Mouse (Mus musculus) left cerebral cortex, postnatal 10 days (tissue): ENCODE results near the gene Hsbp1. TPM values are rescaled to one million over a fixed set of nuclear protein-coding genes. Genes with fewer than 3 reads are reported as not detected.
"Not testable (repeated sequence)": the region's sequence is repeated elsewhere in the genome, so short reads cannot be mapped to it uniquely, and the experiment has no call there.

ENCODE experiments used
- DNase-seq, 2 experiments: peaks; one replicate each; pipeline ENCODE4 v3.0.0; 2021 to 2022; ENCODE audit warnings: low spot score in 2 of 2, mixed read lengths in 1 of 2; ENCODE audit errors: extremely low spot score in 1 of 2
- intact Hi-C: fragments of 180-260 bp; cut with DNase I; formaldehyde crosslinking; loops from one replicate; pipeline ENCODE4 v1.15.1; 2025
- total RNA-seq, 2 experiments: library from RNA; stranded (reverse); gene quantifications; 2 replicates each; pipeline ENCODE4 v1.2.3; 2021

Gene Hsbp1
- total RNA-seq = 100 to 1,000 TPM; 676 to 711 TPM

DNA sequence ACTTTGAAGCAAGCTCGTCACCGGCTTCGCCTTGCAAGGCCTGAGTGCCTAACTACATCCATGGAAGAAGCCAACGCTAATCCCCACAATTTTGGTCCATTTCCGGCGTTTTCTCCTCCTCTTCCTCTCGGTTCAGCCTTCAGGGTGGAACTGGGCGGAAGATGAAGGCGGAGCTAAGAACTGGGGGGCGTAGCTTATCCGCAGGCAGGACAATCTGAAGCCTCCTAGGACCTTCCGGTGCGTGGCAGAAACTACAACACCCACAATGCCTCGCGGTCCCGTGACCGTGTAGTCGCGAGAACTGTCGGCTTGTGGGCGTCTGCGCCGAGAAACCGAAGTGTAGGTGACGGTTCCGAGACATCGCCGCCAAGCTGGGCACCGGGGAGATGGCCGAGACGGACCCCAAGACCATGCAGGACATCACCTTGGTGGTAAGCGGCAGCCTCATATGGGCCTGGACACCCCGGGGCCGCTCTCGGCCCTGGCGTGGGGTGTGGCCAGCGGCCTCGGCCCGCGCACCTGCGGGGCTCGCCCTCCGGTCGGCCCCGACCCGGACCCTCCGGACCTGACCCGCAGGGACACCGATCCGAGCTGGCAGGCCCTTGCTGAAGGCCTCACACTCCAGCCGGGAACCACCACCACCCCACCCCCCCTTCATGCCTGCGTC lies at the start of gene Hsbp1:
Gene Hsbp1, plus strand, starts transcription at position 299 of the 667 bp plus-strand sequence.
- DNase-seq = peak; percentile 97
- intact Hi-C loops = no loop called here

DNA sequence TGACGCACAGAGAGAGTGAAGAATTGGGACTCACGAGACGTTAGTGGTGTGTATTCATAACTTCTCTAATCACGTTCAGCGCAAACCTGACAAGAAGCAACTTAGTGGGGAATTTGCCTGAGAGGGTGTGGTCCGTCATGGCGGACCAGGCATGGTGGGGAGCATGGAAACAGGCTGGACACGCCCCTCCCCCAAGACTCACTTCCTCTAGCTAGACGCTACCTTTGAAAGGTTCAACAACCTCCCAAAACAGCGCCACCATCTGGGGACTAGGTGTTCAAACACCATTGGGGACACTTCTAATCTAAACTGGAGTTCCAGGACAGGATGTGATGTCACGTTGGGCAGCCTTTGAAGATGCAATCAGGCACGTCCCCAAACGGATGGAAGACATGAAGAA lies 48.8 kb upstream of the Hsbp1 start:
- intact Hi-C loops = loop anchor here (5.0 kb wide), 1 partner anchor 78 kb away; no protein-coding TSS in a partner anchor
- peak in 1 of 2 experiments; percentile 40 for DNase-seq

DNA sequence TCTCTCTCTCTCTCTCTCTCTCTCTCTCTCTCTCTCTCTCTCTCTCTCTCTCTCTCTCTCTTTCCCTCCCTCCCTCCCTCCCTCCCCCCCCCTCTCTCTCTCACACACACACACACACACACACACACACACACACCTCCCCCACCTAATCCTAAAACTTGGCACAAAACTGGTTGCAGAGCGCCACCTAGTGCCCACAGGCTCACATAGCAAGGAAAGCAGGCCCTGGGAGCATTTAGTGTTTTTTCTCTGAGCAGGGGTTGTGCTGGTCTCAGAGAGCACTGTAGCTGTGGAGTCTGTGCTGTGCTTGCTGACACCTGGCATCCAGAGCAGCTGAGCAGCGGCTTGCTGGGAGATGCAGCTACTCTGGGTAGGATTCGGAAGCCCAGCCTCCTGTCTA lies 46.5 kb upstream of the Hsbp1 start:
- intact Hi-C loops = loop anchor here (5.0 kb wide), 1 partner anchor 80 kb away; no protein-coding TSS in a partner anchor
- DNase-seq = not testable (repeated sequence)

DNA sequence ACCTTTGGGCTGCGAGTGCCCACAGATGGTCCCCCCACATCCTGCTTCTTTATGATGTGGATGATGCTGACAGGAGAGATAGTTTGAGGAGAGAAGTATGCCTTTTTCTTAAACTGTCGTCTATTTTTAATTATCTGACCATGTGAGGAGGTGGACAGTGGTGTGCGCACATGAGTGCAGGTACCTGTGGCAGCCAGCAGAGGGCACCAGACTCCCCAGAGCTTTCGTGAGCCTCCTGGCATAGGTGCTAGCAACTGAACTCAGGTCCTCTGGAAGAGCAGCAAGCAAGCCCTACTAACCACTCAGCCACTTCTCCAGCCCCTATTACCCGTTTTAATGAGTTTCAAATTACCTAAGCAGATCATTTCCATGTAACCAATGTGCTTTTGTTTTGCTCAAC lies 44.0 kb upstream of the Hsbp1 start:
- intact Hi-C loops = no loop called here
- no peak for DNase-seq

DNA sequence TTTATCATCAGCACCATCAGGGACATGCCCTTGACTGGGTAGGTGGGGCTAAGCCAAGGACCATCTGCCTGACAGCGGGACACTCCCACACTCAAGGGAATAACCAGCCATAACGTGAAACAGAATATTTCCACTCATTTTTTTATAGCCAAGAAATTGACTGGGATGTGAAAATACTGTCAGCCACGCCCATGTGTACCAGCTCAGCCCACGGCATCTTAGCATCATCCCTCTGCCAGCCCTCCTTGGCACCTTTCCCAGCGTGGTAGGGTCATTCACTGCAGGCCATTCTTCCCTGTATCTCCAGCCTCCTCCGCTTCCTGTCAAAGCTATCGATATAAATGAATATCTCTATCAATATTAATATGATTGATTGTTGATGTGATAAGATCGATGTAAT lies 40.1 kb upstream of the Hsbp1 start:
- DNase-seq = peak in 1 of 2 experiments; percentile 65

DNA sequence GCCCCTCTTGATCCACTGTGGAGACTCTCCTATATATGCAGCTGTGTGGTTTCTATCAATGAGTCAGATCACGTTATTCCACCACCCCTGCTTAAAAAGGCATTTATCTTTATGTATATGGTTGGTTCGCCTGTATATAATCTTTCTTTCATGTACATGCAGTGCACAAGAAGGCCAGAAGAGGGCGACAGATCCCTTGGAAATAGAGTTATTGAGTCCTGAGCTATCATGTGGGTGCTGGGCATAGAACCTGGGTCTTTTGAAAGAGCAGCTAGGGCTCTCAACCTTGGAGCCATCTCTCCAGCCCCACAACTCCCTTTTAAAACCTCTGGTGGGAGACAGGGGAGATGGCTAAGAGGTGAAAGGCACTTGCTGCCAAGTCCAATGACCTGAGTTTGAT lies 32.9 kb upstream of the Hsbp1 start:
- no peak for DNase-seq
- intact Hi-C loops = loop anchor here (2.0 kb wide), 1 partner anchor 73 kb away; no protein-coding TSS in a partner anchor

More for the DNA sequence above, 40.1 kb upstream of the Hsbp1 start:
- intact Hi-C loops = no loop called here

DNA sequence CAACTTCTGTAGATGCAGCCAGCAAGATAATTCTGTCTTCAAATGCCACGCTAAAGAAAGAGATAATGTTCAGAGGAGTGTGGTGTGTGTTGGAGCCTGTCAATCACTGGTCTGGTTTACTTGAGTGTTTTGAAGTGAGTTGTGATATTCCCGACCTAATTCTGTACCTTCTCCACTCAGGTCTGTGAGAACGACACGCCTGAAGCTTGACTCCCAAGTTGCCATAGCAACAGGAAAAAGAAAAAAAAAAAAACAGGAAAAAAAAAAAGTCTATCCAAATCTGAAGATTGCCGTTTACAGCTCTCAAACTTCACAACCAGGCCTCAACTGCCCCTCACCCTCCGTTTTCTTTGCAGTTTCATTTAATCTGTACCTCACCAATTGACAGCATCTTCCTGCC lies 21.1 kb upstream of the Hsbp1 start:
- intact Hi-C loops = no loop called here
- no peak for DNase-seq

DNA sequence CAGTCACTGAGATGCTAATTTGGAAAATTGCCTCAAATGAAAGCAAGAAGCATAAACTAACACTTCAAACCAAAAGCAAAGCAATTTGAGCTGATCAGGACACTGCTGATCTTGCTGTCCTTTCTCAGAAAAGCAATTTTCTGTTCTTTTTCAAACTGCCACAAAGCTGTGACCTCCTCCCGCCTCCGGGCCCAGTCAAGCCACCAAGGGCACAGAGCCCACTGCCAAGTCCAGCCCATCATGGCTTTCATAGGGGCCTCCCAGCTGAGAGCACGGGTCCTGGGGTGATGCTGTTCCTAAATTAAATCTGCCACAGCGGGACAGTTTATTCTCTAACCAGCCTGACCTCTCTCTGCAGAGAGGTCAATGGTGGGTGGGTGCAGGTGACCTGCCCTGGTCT lies 4.7 kb upstream of the Hsbp1 start:
- no peak for DNase-seq

DNA sequence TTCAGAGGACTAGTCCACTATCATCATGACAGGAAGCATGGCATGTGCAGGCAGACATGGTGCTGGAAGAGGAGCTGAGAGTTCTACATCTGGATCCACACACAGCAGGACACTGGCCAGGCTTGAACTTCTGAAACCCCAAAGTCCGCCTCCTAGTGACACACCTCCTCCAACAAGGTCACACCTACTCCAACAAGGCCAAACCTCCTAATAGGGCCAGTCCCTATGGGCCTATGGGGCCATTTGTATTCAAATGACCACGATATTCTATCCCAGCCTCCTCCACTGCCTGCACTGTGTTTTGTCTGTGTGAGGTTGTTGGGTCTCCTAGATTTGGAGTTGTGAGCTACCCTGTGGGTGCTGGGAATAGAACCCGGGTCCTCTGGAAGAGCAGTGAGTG lies 682 bp upstream of the Hsbp1 start:
- intact Hi-C loops = no loop called here
- peak in 1 of 2 experiments; percentile 17 for DNase-seq

More for the DNA sequence above, 4.7 kb upstream of the Hsbp1 start:
- intact Hi-C loops = no loop called here

DNA sequence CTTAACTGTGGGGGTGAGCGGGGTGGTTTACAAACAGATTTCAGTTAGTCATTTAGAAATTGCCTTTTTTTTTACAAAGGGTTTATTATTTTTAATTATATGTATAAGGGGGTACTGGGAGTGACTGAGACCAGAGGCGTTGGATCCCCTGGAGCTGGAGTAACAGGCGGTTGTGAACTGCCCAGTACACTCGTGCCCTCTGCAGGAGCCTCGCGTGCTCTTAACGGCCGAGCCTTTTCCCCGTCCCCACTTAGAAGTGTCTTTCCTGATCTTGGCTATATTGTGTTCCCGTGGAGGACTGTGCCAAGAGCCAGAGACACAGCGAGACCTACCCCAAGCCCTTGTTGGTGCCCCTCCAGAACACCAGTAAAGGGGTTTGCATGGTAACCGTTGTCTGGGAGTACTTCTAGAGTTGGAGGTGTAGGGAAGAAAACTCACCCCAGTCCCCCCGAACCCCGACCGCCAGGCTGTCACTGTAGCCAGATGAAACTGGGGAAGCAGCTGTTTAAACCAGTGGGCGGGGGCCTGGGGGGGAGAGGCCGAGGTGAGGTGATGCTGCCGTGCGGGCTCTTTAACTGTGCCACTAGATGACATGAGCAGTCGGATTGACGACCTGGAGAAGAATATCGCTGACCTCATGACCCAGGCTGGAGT lies 868 bp downstream of the Hsbp1 start:
- DNase-seq = peak in 1 of 2 experiments; percentile 18

DNA sequence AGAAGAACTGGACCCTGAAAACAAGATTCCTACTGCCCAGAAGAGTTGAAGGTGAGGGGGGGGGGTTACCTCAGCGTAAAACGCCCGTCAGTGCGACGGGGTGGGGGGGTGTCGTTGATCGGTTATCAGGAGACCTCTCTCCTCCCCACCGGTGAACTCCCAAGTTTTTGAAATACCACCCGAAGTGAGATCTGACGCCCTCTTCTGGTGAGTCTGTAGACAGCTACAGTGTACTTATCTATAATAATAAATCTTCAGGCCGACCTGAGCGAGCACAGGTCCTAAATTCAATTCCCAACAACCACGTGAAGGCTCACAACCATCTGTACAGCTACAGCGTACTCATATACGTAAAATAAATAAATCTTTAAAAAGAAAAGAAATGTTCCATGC lies 1.4 kb downstream of the Hsbp1 start:
- intact Hi-C loops = no loop called here
- no peak for DNase-seq

More for the DNA sequence above, 868 bp downstream of the Hsbp1 start:
- intact Hi-C loops = no loop called here

DNA sequence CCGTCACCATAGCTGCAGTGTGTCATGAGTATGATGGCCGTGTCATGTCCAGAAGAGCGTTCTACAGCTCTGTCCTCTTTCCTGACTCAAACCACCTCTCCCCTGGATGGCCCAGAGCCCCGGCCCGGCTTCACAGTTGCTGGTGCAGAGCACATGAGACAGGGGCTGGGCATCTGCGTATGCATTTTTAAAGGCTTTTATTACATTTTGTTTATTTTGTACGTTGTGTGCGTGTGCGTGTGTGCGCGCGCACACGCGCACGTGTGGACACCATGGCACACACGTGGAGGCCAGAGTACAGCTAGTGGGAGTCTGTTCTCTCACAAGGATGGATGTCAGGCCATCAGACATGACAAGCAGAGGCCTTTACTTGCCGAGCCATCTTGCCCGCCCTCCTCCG lies 7.4 kb downstream of the Hsbp1 start:
- intact Hi-C loops = no loop called here
- no peak for DNase-seq

DNA sequence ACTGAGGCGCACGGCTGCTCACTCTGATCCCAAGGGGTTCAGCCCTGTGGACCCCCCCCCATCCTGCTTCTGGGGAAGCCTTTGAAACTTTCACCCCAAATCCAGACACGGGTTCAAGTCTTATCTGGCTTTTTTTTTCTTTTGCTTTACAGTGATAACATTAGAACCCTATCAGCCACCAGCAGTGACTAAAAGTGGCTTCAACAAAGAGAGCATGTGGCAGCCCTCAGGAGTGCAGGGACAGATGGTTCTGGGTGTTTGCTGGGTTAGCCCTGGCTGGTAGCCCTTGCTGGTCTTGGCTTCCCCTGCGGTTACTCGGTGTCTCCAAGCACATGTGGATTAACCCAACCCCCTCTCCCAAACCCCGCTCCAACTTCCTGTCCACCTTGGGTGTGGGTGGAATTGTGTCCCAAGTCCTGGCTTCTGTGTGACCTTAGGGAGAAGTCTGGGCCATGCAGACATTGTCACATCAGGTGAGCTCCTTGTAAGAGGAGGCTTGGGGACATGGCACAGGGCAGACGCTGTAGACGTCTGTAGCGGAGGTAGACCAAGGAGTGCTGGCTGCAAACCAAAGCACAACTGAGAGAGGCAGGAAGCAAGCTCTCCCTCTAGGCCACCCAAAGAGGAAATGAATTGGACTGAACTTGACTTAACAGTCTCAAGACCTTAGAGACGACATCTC lies 8.8 kb downstream of the Hsbp1 start:
- DNase-seq = no peak
- intact Hi-C loops = no loop called here

DNA sequence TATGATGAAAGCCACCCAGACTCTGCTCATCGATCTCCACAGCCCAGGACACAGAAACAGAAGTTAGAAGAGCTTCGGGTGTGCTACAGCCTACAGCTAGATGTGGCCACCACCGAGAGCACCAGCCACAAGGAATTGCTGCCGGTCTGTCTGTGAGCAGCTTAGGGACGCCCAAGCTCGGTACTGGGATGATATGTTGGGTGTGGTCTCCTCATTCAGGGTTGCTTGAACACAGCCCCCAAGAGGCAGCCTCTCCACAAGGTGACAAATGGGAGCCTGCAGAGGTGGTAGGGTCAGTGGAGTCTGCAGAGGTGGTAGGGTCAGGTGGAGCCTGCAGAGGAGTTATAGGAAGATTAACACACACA lies 9.4 kb downstream of the Hsbp1 start:
- DNase-seq = no peak
- intact Hi-C loops = no loop called here

DNA sequence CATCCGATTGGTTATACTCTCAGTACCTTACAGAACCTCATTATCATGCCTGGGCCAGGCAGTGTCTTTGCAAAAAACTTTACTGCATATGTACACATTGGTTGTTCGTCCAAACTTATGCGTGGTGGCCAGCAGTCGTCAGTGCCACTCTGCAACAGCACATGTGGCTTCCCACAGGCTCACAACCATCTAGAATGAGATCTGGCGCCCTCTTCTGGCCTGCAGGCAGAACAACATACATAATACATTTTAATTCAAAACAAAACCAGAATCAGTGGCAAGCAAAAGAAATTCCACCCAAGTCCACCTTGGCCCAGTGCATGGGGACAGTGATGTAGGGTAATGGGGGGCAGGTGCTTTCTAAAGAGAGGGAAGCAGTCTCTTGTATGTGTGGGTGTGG lies 12.3 kb downstream of the Hsbp1 start:
- DNase-seq, intact Hi-C loops: not testable (repeated sequence)

DNA sequence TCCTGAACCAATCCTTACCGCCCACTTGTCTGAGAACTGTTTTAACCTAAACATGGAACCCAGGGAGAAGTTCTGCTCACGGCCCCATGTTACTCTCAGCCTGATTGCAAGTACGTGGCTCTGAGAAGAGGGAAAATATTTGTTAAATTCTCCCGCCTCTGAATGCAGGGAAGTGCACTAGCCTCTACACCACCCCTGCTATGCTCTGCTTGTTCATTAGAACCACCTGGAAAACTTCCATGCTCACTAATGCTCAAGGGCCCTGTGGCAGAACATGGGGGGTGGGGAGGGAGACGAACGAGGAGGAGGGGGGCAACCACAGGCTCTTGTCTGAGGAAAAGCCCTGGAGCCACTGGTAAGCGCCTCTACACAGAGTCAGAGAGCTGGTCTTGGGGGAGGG lies 13.9 kb downstream of the Hsbp1 start:
- DNase-seq = no peak
- intact Hi-C loops = no loop called here

DNA sequence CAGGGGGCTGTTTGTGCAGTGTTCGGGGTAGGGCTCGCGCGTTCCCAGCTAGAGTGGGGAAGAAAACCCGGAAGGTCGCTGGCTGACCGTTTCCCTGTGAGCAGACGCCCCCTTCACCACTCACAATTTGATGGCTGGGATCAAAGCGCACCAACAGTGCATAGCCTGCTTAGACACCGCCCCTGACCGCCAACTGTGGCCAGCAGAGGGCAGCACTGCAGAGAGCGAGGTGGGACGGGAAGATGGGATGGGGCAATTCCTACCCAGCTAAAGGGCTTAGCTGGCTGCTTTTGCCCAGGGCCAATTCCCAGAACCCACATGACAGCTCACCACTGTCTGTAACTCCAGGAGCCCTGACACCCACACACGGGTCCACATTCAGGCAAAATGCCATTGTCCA lies 14.5 kb downstream of the Hsbp1 start:
- intact Hi-C loops = no loop called here
- DNase-seq = peak in 1 of 2 experiments; percentile 74

DNA sequence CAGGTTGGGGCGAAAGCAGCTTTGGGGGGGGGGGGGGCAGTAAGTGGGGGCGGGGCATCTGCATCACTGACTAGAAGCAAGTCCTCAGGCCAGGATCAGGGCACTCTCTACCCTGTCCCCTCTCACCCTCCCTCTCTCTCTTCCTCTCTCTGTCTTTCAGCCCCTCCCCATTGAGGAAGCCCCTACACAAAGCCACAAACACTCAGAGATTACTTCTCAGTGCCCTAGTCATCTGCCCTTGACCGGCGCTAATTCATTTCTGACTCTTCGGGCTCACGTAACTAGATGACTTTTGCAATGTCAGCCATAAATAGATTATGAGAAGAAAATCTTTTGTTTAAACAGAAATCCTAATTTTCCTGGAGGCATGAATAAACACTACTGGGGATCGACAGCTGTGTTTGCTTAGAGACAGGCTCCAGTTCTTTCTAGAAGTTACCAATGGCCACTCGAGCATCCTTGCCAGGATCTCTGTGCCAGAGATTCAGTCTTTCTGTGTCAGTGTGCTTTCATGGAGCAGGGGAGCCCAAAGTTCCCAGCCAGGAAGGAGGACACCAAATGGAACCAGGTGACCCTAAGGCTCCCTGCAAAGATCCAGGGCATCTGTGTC lies 16.5 kb downstream of the Hsbp1 start:
- no peak for DNase-seq
- intact Hi-C loops = no loop called here

DNA sequence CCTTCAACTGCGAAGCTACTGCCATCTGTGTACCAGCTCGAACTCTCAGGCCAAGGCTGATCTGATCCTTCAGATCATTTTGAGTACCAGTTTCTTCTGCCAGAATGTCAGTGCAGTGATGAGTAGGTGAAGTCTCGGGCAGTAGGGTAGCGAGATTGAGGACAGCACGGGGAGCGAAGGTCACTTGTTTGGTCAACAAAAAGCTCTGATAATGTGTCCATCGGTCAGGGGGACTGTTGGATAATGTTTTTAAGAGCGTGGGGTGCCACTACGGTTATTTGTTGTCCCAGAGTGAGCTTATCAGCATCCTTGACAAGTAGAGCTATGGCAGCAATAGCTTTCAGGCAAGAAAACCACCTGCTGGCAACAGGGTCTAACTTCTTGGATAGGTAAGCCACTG lies 30.4 kb downstream of the Hsbp1 start:
- intact Hi-C loops, DNase-seq: not testable (repeated sequence)
